Mouse (Mus musculus) brain, embryonic 14.5 days (tissue): ENCODE measurements around the gene Ccdc17.

Experiments
- CTCF ChIP-seq: fragments of 200-500 bp; IDR thresholded peaks from 2 replicates; pipeline ENCODE4 v1.5.1; 2012; ENCODE audit warnings: inconsistent platforms, mild to moderate bottlenecking, moderate library complexity, borderline replicate concordance; ENCODE audit not compliant: insufficient read depth, insufficient read length; ENCODE audit errors: extremely low read depth
- POLR2A ChIP-seq: fragments of 200-500 bp; IDR thresholded peaks from 2 replicates; pipeline ENCODE4 v1.6.1; 2012; ENCODE audit warnings: mild to moderate bottlenecking, inconsistent platforms, borderline replicate concordance; ENCODE audit not compliant: poor library complexity, insufficient read depth, insufficient read length, severe bottlenecking; ENCODE audit errors: extremely low read depth

DNA sequence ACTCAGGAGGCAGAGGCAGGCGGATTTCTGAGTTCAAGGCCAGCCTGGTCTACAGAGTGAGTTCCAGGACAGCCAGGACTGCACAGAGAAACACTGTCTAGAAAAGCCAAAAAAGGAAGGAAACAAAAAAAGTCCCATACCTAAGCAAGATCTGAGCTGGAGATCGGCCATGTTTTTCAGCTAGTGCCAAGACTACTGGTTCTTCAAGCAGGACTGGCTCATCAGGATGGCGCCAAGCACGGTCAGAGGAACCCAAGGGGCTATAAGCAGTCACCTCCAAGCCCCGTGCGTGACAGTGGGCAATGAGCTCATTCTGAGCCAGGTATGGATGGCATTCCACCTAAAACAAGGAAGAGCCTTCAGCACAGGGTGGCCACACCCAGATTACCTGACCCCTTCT lies 42.4 kb downstream of the Ccdc17 start:
- TF ChIP-seq CTCF = no peak
- no peak for TF ChIP-seq POLR2A
